Mouse (Mus musculus) liver, postnatal 0 days (tissue): ENCODE measurements at regions not wholly inside any gene's neighbourhood (a gene's known extent, or its start where the extent isn't known, plus 50 kb on each side); places are given as distances from the start of the nearest gene placed in this dataset.

Experiments
- CTCF ChIP-seq: sonication (generic); IDR thresholded peaks from 2 replicates; pipeline ENCODE4 v1.5.1; 2016; ENCODE audit warnings: antibody characterized with exemption, low read depth
- EP300 ChIP-seq: IDR thresholded peaks from 2 replicates; pipeline ENCODE4 v1.6.1; 2016; ENCODE audit warnings: antibody characterized with exemption, low read depth, mild to moderate bottlenecking

- TF ChIP-seq CTCF (no peak), EP300 (no peak)
Observed at GRCm38 (mm10) chr9:101413071-101413633, 161.6 kb upstream of the Ppp2r3a start.
